Mouse (Mus musculus) spleen, embryonic (tissue): ENCODE results near the gene Cetn3.

Experiments
- CTCF ChIA-PET: fragments of 350-600 bp; sonication (Branson Sonifier 250); formaldehyde crosslinking; loops from one replicate; lab custom pipeline; 2022; lab: Charles Lee

Cetn3 gene

GRCm38 (mm10) chr13:81782971-81783404 lies at the start of gene Cetn3:
Gene Cetn3 (plus strand): TSS chr13:81783077.
- CTCF ChIA-PET: interaction anchor here (0.6 kb wide), 1 partner anchor 342 kb away, joined by 3 read pairs; no protein-coding TSS in a partner anchor

- CTCF ChIA-PET: no interaction called here
These were observed 46.3 kb upstream of the Cetn3 start for GRCm38 (mm10) chr13:81736606-81737005.

- CTCF ChIA-PET: no interaction called here
These were observed 42.0 kb upstream of the Cetn3 start for GRCm38 (mm10) chr13:81740898-81741297.

- CTCF ChIA-PET: no interaction called here
These were observed 39.3 kb upstream of the Cetn3 start for GRCm38 (mm10) chr13:81743391-81744091.

GRCm38 (mm10) chr13:81744092-81744396 lies 38.8 kb upstream of the Cetn3 start:
- CTCF ChIA-PET: no interaction called here

- CTCF ChIA-PET: no interaction called here
These were observed 28.0 kb upstream of the Cetn3 start for GRCm38 (mm10) chr13:81754878-81755277.

GRCm38 (mm10) chr13:81755324-81755723 lies 27.6 kb upstream of the Cetn3 start:
- CTCF ChIA-PET: no interaction called here

- CTCF ChIA-PET: no interaction called here
These were observed 25.7 kb upstream of the Cetn3 start for GRCm38 (mm10) chr13:81757058-81757660.

GRCm38 (mm10) chr13:81760379-81760778 lies 22.5 kb upstream of the Cetn3 start:
- CTCF ChIA-PET: no interaction called here

GRCm38 (mm10) chr13:81761566-81762186 lies 21.2 kb upstream of the Cetn3 start:
- CTCF ChIA-PET: no interaction called here

- CTCF ChIA-PET: interaction anchor here (0.6 kb wide), 1 partner anchor 1527 kb away, joined by 4 read pairs; no protein-coding TSS in a partner anchor
These were observed 18.7 kb upstream of the Cetn3 start for GRCm38 (mm10) chr13:81764173-81764572.

- CTCF ChIA-PET: interaction anchor here (0.7 kb wide), 1 partner anchor 885 kb away, joined by 4 read pairs; no protein-coding TSS in a partner anchor
These were observed 15.7 kb upstream of the Cetn3 start for GRCm38 (mm10) chr13:81767038-81767659.

- CTCF ChIA-PET: no interaction called here
These were observed 6.7 kb upstream of the Cetn3 start for GRCm38 (mm10) chr13:81776217-81776616.

GRCm38 (mm10) chr13:81782475-81782874 lies 402 bp upstream of the Cetn3 start:
- CTCF ChIA-PET: interaction anchor here (0.6 kb wide), 1 partner anchor 341 kb away, joined by 3 read pairs; no protein-coding TSS in a partner anchor

GRCm38 (mm10) chr13:81783405-81784342 lies 797 bp downstream of the Cetn3 start:
- CTCF ChIA-PET: interaction anchor here (0.6 to 0.9 kb wide), 3 partner anchors 9 to 342 kb away, joined by 3 to 4 read pairs (median 3); no protein-coding TSS in a partner anchor

- CTCF ChIA-PET: no interaction called here
These were observed 3.0 kb downstream of the Cetn3 start for GRCm38 (mm10) chr13:81785766-81786480.

- CTCF ChIA-PET: no interaction called here
These were observed 7.3 kb downstream of the Cetn3 start for GRCm38 (mm10) chr13:81790160-81790559.

- CTCF ChIA-PET: no interaction called here
These were observed 9.0 kb downstream of the Cetn3 start for GRCm38 (mm10) chr13:81791861-81792260.

- CTCF ChIA-PET: no interaction called here
These were observed 11.0 kb downstream of the Cetn3 start for GRCm38 (mm10) chr13:81793850-81794249.

GRCm38 (mm10) chr13:81801121-81801520 lies 18.2 kb downstream of the Cetn3 start:
- CTCF ChIA-PET: interaction anchor here (0.7 kb wide), 1 partner anchor 20 kb away, joined by 4 read pairs; no protein-coding TSS in a partner anchor
